Mouse (Mus musculus) forebrain, postnatal 0 days (tissue): Measurements from ENCODE around the gene Grem1. TPM values are rescaled to one million over a fixed set of nuclear protein-coding genes. Genes with fewer than 3 reads are reported as not detected.

Experiments
- ATAC-seq: fragments of 200-750 bp; cut with Nextera tagmentation; 2 replicates; pipeline ENCODE4 v1.8.0; 2017; ENCODE audit warnings: mild to moderate bottlenecking, moderate library complexity
- DNase-seq: peaks from one replicate; pipeline ENCODE4 v3.0.0-alpha.2; 2015
- H3K27ac ChIP-seq: fragments of 300-500 bp; sonication (generic); 2 replicates; pipeline ENCODE4 v1.5.1; 2014; ENCODE audit warnings: low read depth, mild to moderate bottlenecking, antibody characterized with exemption, low read length, moderate library complexity, mixed read lengths
- H3K27me3 ChIP-seq: fragments of 300-500 bp; sonication (generic); 2 replicates; pipeline ENCODE4 v1.6.1; 2014; ENCODE audit warnings: mild to moderate bottlenecking, low read length, mixed read lengths; ENCODE audit not compliant: insufficient read depth
- H3K36me3 ChIP-seq: fragments of 300-500 bp; sonication (generic); 2 replicates; pipeline ENCODE4 v1.6.1; 2014; ENCODE audit warnings: mild to moderate bottlenecking, moderate library complexity; ENCODE audit not compliant: insufficient read depth
- H3K4me1 ChIP-seq: fragments of 300-500 bp; sonication (generic); 2 replicates; pipeline ENCODE4 v1.6.1; 2014; ENCODE audit warnings: antibody characterized with exemption; ENCODE audit not compliant: insufficient read depth
- H3K4me2 ChIP-seq: fragments of 300-500 bp; sonication (generic); 2 replicates; pipeline ENCODE4 v1.6.1; 2014; ENCODE audit warnings: low read depth, mild to moderate bottlenecking, moderate library complexity
- H3K4me3 ChIP-seq: fragments of 300-500 bp; sonication (generic); 2 replicates; pipeline ENCODE4 v1.5.1; 2014; ENCODE audit warnings: low read depth, low read length, mixed read lengths
- H3K9ac ChIP-seq: fragments of 300-500 bp; sonication (generic); 2 replicates; pipeline ENCODE4 v1.6.1; 2014; ENCODE audit warnings: mild to moderate bottlenecking
- H3K9me3 ChIP-seq: fragments of 300-500 bp; sonication (generic); 2 replicates; pipeline ENCODE4 v1.6.1; 2016; ENCODE audit warnings: low read length
- CTCF ChIP-seq: sonication (generic); IDR thresholded peaks from 2 replicates; pipeline ENCODE4 v1.5.1; 2016; ENCODE audit warnings: antibody characterized with exemption, control low read depth, low read depth
- WGBS: fragments of 180-500 bp; shearing (Covaris S2); extraction: QIAGEN DNeasy Blood & Tissue Kit; methylation state at CpG from one replicate; pipeline ENCODE4 v1.1.7; 2014; 5-methylcytosine and 5-hydroxymethylcytosine counted together
- polyA plus RNA-seq: library from polyadenylated mRNA; unstranded; fragments of >200 nt; fragmentation: Nextera tagmentation; extraction: Ambion mirVana; gene quantifications from 2 replicates; pipeline ENCODE4 v1.2.1, GENCODE M21; 2015
- total RNA-seq: library from RNA; depleted of rRNA; stranded (reverse); fragments of >200 nt; gene quantifications from 2 replicates; pipeline ENCODE4 v1.2.3, GENCODE M21; 2014

Grem1 gene
- total and polyA plus RNA-seq, 2 experiments from 2014 or later: 1.1 to 3.4 TPM

DNA sequence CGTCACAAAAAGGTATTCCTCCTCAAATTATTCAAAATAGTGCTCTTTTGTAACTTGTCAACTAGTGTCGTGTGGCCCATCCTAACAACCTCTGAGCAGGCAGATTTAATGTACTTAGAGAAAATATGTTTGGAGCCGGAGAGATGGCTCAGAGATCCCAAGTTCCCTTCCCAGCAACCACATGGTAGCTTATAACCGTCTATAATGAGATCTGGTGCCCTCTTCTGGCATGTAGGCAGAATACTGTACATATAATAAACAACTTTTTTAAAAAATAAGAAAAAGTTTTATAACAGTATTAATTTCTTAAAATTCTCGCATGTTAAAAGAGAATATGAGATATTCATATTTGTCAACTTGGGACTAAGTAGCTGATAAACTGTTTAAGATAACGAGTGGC lies 19.6 kb upstream of the Grem1 start:
- peak; percentile 24; the same call in 1 of the 2 replicates for TF ChIP-seq CTCF

DNA sequence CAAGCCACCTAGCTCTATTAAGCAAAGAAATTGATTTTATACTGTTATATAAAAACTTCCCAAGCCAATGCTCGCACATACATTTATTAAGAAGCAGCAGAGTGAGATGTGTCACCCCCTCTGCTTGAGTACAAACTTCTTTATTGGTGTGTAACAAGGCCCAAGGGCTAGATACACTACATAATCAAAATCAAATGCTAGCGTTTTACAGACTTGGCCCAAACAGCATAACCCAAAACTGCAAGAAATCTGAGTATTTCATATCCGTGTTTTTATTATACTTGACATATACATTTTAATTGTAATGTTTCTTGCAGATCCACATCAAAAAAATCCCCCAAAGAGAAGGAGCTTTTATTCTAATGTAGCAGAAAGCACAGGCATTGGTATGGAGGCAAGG lies 17.9 kb upstream of the Grem1 start:
- TF ChIP-seq CTCF: no peak
- Histone ChIP-seq H3K9me3 (no peaks in the 10 kb centered on the region), H3K27ac (no peak overlapping the region), H3K9ac (no peak overlapping the region), H3K4me2 (no peak overlapping the region), H3K4me1 (no peaks in the 10 kb centered on the region), H3K27me3 (no peaks in the 10 kb centered on the region), H3K4me3 (no peak overlapping the region), H3K36me3 (peaks cover 11% of the 10 kb centered on the region)
- DNase-seq: no peak
- 87% methylated on average over 3 of the region's 3 CpGs for WGBS
- ATAC-seq: no peak

More for the DNA sequence above, 19.6 kb upstream of the Grem1 start:
- Histone ChIP-seq H3K27ac (no peak overlapping the region), H3K27me3 (no peaks in the 10 kb centered on the region), H3K4me3 (no peak overlapping the region), H3K9ac (no peak overlapping the region), H3K4me2 (no peak overlapping the region), H3K4me1 (no peaks in the 10 kb centered on the region), H3K36me3 (peaks cover 11% of the 10 kb centered on the region), H3K9me3 (no peaks in the 10 kb centered on the region)
- ATAC-seq: no peak
- WGBS: 75% methylated on average over 6 of the region's 6 CpGs
- DNase-seq: no peak

DNA sequence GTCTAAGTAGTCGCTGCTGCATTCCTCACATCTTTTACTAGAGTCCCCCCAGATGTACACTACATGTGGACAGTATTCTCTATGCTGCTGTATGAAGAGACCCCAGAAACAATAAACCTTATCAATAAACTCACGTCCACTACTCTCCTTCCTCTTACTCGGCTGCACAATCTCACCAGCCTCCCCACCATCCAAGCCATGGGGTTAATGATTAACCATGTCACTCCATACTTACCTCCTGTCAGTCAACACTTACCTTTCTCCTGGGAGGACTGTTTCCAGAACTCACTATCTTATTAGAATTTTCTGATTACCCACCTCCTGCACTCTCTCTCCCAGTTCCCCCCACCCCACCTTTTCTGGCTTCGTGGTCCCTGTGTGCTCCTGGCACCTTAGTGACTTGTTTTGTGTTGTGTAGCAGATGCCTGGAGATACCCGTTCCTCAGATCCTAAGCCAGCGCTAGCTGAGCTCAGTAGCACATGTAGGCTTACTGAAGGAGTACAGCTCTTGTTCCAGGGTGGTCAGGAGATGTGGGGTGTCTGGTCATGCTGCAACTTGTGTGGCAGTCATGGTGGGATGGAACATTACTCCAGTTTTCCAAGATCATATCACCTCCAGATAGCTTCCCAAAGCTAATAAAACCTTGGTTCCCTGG lies 15.8 kb upstream of the Grem1 start:
- no peak for TF ChIP-seq CTCF
- no peak for ATAC-seq
- Histone ChIP-seq H3K9me3 (no peaks in the 10 kb centered on the region), H3K27ac (no peak overlapping the region), H3K9ac (no peak overlapping the region), H3K4me3 (no peak overlapping the region), H3K4me2 (no peak overlapping the region), H3K27me3 (no peaks in the 10 kb centered on the region), H3K4me1 (no peaks in the 10 kb centered on the region), H3K36me3 (peaks cover 7% of the 10 kb centered on the region)
- no peak for DNase-seq
- 81% methylated on average over 6 of the region's 6 CpGs for WGBS

DNA sequence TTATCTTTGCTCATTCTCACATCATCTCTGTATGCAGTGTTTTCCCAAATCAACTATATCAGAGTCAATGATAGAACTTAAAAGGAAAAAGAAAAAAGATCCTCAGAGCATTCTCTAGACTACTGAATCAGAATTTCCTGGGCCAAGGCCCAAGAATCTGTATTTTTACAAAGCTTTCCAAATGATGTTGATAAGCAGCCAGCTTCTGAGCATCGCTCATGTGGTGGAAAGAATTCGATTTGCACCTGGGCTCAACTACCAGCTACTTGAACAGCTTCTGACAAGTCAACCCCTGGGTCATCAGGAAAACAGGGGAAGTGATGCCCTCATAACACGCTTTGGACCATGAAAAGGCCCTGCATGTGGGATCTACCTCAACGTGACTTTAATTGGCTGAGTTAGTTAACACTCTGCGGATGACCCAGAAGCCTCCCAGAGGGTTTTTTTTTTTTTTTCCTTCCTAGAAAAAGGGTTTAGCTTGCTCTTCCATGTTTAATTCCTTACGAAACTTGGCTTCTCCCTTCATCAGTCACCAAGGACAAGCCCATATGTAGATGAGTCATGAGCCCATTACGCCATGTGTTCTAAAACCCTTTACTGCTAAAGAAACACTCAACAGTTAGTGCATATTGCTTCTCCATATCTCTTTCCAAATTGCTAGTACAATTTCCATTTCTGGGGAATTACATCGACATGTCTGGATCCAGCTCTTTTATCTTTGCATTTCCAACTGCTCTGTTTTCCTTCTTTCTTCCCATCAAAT lies 10.3 kb upstream of the Grem1 start:
- H3K4me1 ChIP-seq: no peaks in the 10 kb centered on the region

DNA sequence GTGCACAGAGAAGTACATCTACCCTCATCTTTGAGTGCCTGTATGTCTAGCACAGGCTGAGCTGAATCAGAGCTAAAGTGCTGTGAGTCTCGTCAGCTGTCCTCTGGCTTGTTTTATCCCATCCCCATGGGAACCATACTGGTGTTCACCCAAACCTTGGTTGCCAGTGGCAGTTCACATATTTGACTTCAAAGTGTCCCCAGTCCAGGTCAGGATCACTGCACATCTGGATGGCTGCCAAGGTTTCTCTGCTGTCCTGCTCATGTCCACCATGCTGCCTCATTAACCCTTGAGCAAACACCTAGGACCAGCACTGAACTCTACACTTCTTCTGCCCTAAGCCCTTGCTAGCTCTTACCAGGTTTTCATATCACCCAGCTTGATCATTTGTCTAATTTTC lies 7.4 kb upstream of the Grem1 start:
- Histone ChIP-seq H3K4me2 (no peak overlapping the region), H3K9ac (no peak overlapping the region), H3K27me3 (no peaks in the 10 kb centered on the region; the same call in 1 of the 2 replicates), H3K36me3 (peaks cover 11% of the 10 kb centered on the region; the same call in 1 of the 2 replicates), H3K9me3 (no peaks in the 10 kb centered on the region), H3K27ac (no peak overlapping the region), H3K4me1 (no peaks in the 10 kb centered on the region), H3K4me3 (no peak overlapping the region)
- TF ChIP-seq CTCF: no peak
- 64% methylated on average over 1 of the region's 1 CpGs for WGBS
- DNase-seq: no peak
- no peak for ATAC-seq

More for the DNA sequence above, 10.3 kb upstream of the Grem1 start:
- DNase-seq (peak; percentile 58), ATAC-seq (peak; percentile 84)
- H3K27me3 ChIP-seq: no peaks in the 10 kb centered on the region; the same call in 1 of the 2 replicates
- TF ChIP-seq CTCF: no peak
- no peak overlapping the region for H3K4me3 ChIP-seq
- H3K9me3 ChIP-seq: no peaks in the 10 kb centered on the region
- no peak overlapping the region for H3K27ac ChIP-seq
- H3K36me3 ChIP-seq: peaks cover 11% of the 10 kb centered on the region; the same call in 1 of the 2 replicates
- no peak overlapping the region for H3K4me2 ChIP-seq
- 69% methylated on average over 8 of the region's 8 CpGs for WGBS
- H3K9ac ChIP-seq: no peak overlapping the region

DNA sequence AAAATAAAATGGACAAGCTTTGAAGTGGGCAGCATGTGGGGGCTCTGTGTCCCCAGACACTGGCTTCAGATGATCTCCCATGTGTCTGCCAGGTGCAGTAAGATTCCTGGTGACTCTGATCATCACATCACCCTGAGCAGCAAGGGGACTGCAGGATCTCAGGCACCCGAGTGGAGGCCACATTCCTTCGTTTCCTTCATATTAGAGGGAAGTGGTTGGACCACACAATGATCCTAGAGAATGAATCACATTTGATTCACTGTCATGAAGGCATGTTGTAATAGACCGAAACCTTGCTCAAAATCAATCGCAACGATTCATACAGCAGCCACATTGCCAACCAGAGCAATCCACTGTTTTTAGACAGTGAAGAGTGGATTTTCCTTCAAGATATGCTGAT lies 6.5 kb upstream of the Grem1 start:
- DNase-seq (no peak), ATAC-seq (no peak)
- Histone ChIP-seq H3K27ac (no peak overlapping the region), H3K36me3 (peaks cover 11% of the 10 kb centered on the region; the same call in 1 of the 2 replicates), H3K9ac (no peak overlapping the region), H3K27me3 (no peaks in the 10 kb centered on the region; the same call in 1 of the 2 replicates), H3K9me3 (no peaks in the 10 kb centered on the region), H3K4me3 (no peak overlapping the region), H3K4me2 (no peak overlapping the region), H3K4me1 (no peaks in the 10 kb centered on the region)
- no peak for TF ChIP-seq CTCF
- WGBS: 92% methylated on average over 5 of the region's 5 CpGs
